Mouse (Mus musculus) hindbrain, embryonic 11.5 days (tissue): ENCODE data around the gene Wdr13. TPM values are rescaled to one million over a fixed set of nuclear protein-coding genes. Genes with fewer than 3 reads are reported as not detected.

ENCODE experiments used
- ATAC-seq: fragments of 200-750 bp; cut with Nextera tagmentation; 2 replicates; pipeline ENCODE4 v1.8.0; 2017; ENCODE audit warnings: mild to moderate bottlenecking, moderate TSS enrichment, moderate library complexity; ENCODE audit not compliant: low FRiP score
- DNase-seq: peaks from one replicate; pipeline ENCODE4 v3.0.0-alpha.2; 2015; ENCODE audit warnings: low spot score
- H3K27ac ChIP-seq: fragments of 300-500 bp; sonication (generic); 2 replicates; pipeline ENCODE4 v1.5.1; 2014; ENCODE audit warnings: mild to moderate bottlenecking, low read depth, low read length
- H3K27me3 ChIP-seq: fragments of 300-500 bp; sonication (generic); 2 replicates; pipeline ENCODE4 v1.6.1; 2014; ENCODE audit warnings: mild to moderate bottlenecking, low read length, moderate library complexity, mixed read lengths; ENCODE audit not compliant: control insufficient read depth, insufficient read depth
- H3K36me3 ChIP-seq: fragments of 300-500 bp; sonication (generic); 2 replicates; pipeline ENCODE4 v1.6.1; 2014; ENCODE audit warnings: mild to moderate bottlenecking, low read length, moderate library complexity, mixed read lengths; ENCODE audit not compliant: control insufficient read depth, insufficient read depth
- H3K4me1 ChIP-seq: fragments of 300-500 bp; sonication (generic); replicated peaks from 2 replicates; pipeline ENCODE4 v1.6.1; 2014; ENCODE audit warnings: low read length, mixed read lengths; ENCODE audit not compliant: control insufficient read depth, insufficient read depth
- H3K4me2 ChIP-seq: fragments of 300-500 bp; sonication (generic); replicated peaks from 2 replicates; pipeline ENCODE4 v1.6.1; 2014; ENCODE audit warnings: mild to moderate bottlenecking, low read depth, low read length
- H3K4me3 ChIP-seq: fragments of 300-500 bp; sonication (generic); 2 replicates; pipeline ENCODE4 v1.5.1; 2014; ENCODE audit warnings: low read depth, low read length
- H3K9ac ChIP-seq: fragments of 300-500 bp; sonication (generic); 2 replicates; pipeline ENCODE4 v1.6.1; 2014; ENCODE audit warnings: low read depth, low read length
- H3K9me3 ChIP-seq: fragments of 300-500 bp; sonication (generic); 2 replicates; pipeline ENCODE4 v1.6.1; 2016; ENCODE audit warnings: low read length; ENCODE audit not compliant: control insufficient read depth
- WGBS: fragments of 180-500 bp; shearing (Covaris S2); extraction: QIAGEN DNeasy Blood & Tissue Kit; methylation state at CpG from one replicate; pipeline ENCODE4 v1.1.7; 2014; 5-methylcytosine and 5-hydroxymethylcytosine counted together
- polyA plus RNA-seq: library from polyadenylated mRNA; unstranded; fragments of >200 nt; fragmentation: Nextera tagmentation; extraction: Ambion mirVana; gene quantifications from 2 replicates; pipeline ENCODE4 v1.2.1, GENCODE M21; 2014

Wdr13 gene
- polyA plus RNA-seq, 1 experiment from 2014 or later: 30.8 TPM

- Histone ChIP-seq H3K9ac (no peak overlapping the region), H3K36me3 (no peaks in the 10 kb centered on the region), H3K4me3 (no peak overlapping the region), H3K9me3 (no peaks in the 10 kb centered on the region), H3K27me3 (no peaks in the 10 kb centered on the region), H3K27ac (no peak overlapping the region), H3K4me1 (no peaks in the 10 kb centered on the region), H3K4me2 (no peak overlapping the region)
- ATAC-seq (no peak), DNase-seq (no peak)
- WGBS: 88% methylated on average over 6 of the region's 6 CpGs
These were observed 8.7 kb downstream of the Wdr13 start for GRCm38 (mm10) chrX:8123821-8124470.

- no peaks in the 10 kb centered on the region for H3K36me3 ChIP-seq
- H3K9ac ChIP-seq: no peak overlapping the region
- no peak for DNase-seq
- no peak overlapping the region for H3K27ac ChIP-seq
- H3K4me2 ChIP-seq: no peak overlapping the region
- H3K4me1 ChIP-seq: no peaks in the 10 kb centered on the region
- no peak for ATAC-seq
- H3K9me3 ChIP-seq: no peaks in the 10 kb centered on the region
- no peak overlapping the region for H3K4me3 ChIP-seq
- no peaks in the 10 kb centered on the region for H3K27me3 ChIP-seq
These were observed 15.4 kb downstream of the Wdr13 start for GRCm38 (mm10) chrX:8117264-8117663.

GRCm38 (mm10) chrX:8115275-8115674 is 17.4 kb downstream of the Wdr13 start:
- Histone ChIP-seq H3K4me3 (no peak overlapping the region), H3K27me3 (no peaks in the 10 kb centered on the region), H3K4me1 (no peaks in the 10 kb centered on the region), H3K4me2 (no peak overlapping the region), H3K27ac (no peak overlapping the region), H3K9me3 (no peaks in the 10 kb centered on the region), H3K9ac (no peak overlapping the region), H3K36me3 (no peaks in the 10 kb centered on the region)
- DNase-seq (no peak), ATAC-seq (no peak)
- 73% methylated on average over 4 of the region's 4 CpGs for WGBS

GRCm38 (mm10) chrX:8105019-8105418 is 27.7 kb downstream of the Wdr13 start:
- H3K4me1 ChIP-seq: no peaks in the 10 kb centered on the region
- 95% methylated on average over 3 of the region's 3 CpGs for WGBS
- no peak overlapping the region for H3K9ac ChIP-seq
- no peak overlapping the region for H3K4me3 ChIP-seq
- no peaks in the 10 kb centered on the region for H3K36me3 ChIP-seq
- no peaks in the 10 kb centered on the region for H3K27me3 ChIP-seq
- no peak overlapping the region for H3K4me2 ChIP-seq
- DNase-seq (no peak), ATAC-seq (no peak)
- no peaks in the 10 kb centered on the region for H3K9me3 ChIP-seq
- H3K27ac ChIP-seq: no peak overlapping the region

- WGBS: 70% methylated on average over 7 of the region's 7 CpGs
- no peak overlapping the region for H3K4me2 ChIP-seq
- no peaks in the 10 kb centered on the region for H3K4me1 ChIP-seq
- H3K27ac ChIP-seq: no peak overlapping the region
- no peaks in the 10 kb centered on the region for H3K36me3 ChIP-seq
- H3K27me3 ChIP-seq: no peaks in the 10 kb centered on the region
- no peaks in the 10 kb centered on the region for H3K9me3 ChIP-seq
- no peak overlapping the region for H3K9ac ChIP-seq
- no peak overlapping the region for H3K4me3 ChIP-seq
- no peak for ATAC-seq
- DNase-seq: no peak
These were observed 30.5 kb downstream of the Wdr13 start for GRCm38 (mm10) chrX:8102213-8102668.

GRCm38 (mm10) chrX:8101017-8101416 is 31.7 kb downstream of the Wdr13 start:
- ATAC-seq: peak; percentile 23
- 16% methylated on average over 3 of the region's 3 CpGs for WGBS
- H3K4me2 ChIP-seq: no peak overlapping the region

GRCm38 (mm10) chrX:8099435-8099834 is 33.3 kb downstream of the Wdr13 start:
- Histone ChIP-seq H3K27ac (no peak overlapping the region), H3K9ac (no peak overlapping the region), H3K4me3 (no peak overlapping the region), H3K27me3 (no peaks in the 10 kb centered on the region), H3K9me3 (no peaks in the 10 kb centered on the region), H3K4me1 (no peaks in the 10 kb centered on the region), H3K4me2 (no peak overlapping the region), H3K36me3 (no peaks in the 10 kb centered on the region)
- DNase-seq: no peak
- ATAC-seq: no peak
- 59% methylated on average over 4 of the region's 4 CpGs for WGBS

More at GRCm38 (mm10) chrX:8101017-8101416, 31.7 kb downstream of the Wdr13 start:
- H3K4me1 ChIP-seq: no peaks in the 10 kb centered on the region
- no peak overlapping the region for H3K9ac ChIP-seq
- H3K27ac ChIP-seq: peak overlapping the region; percentile 47; the same call in 1 of the 2 replicates
- no peaks in the 10 kb centered on the region for H3K27me3 ChIP-seq
- no peak overlapping the region for H3K4me3 ChIP-seq
- DNase-seq: peak; percentile 87
- no peaks in the 10 kb centered on the region for H3K36me3 ChIP-seq
- no peaks in the 10 kb centered on the region for H3K9me3 ChIP-seq

GRCm38 (mm10) chrX:8096787-8097242 is 35.9 kb downstream of the Wdr13 start:
- 12% methylated on average over 19 of the region's 19 CpGs for WGBS
- H3K4me1 ChIP-seq: no peaks in the 10 kb centered on the region
- no peaks in the 10 kb centered on the region for H3K9me3 ChIP-seq
- no peak overlapping the region for H3K27ac ChIP-seq
- DNase-seq (peak; percentile 90), ATAC-seq (peak; percentile 96)
- peak overlapping the region; percentile 17 for H3K4me2 ChIP-seq
- peak overlapping the region; percentile 14; the same call in 1 of the 2 replicates for H3K4me3 ChIP-seq
- no peaks in the 10 kb centered on the region for H3K36me3 ChIP-seq
- H3K27me3 ChIP-seq: no peaks in the 10 kb centered on the region
- 0 out of 2 replicates have a peak overlapping the region, but pooled peaks have one; percentile 15 for H3K9ac ChIP-seq
